Mouse (Mus musculus) heart, embryonic 10.5 days (tissue): ENCODE results near the gene Fahd1. TPM values are rescaled to one million over a fixed set of nuclear protein-coding genes. Genes with fewer than 3 reads are reported as not detected.
A peak's percentile ranks its signal among the peaks of the same experiment; 100 is the strongest.

Experiments used
- DNase-seq: peaks from one replicate; pipeline ENCODE4 v3.0.0-alpha.2; 2017; ENCODE audit warnings: low spot score
- H3K27ac ChIP-seq: fragments of 300-500 bp; sonication (generic); 2 replicates; pipeline ENCODE4 v1.5.1; 2016; ENCODE audit warnings: mild to moderate bottlenecking
- H3K27me3 ChIP-seq: fragments of 300-500 bp; sonication (generic); 2 replicates; pipeline ENCODE4 v1.6.1; 2016; ENCODE audit warnings: mild to moderate bottlenecking; ENCODE audit not compliant: poor library complexity, insufficient read depth, severe bottlenecking
- H3K36me3 ChIP-seq: fragments of 300-500 bp; sonication (generic); 2 replicates; pipeline ENCODE4 v1.6.1; 2016; ENCODE audit warnings: mild to moderate bottlenecking, moderate library complexity
- H3K4me1 ChIP-seq: fragments of 300-500 bp; sonication (generic); 2 replicates; pipeline ENCODE4 v1.6.1; 2016; ENCODE audit warnings: mild to moderate bottlenecking
- H3K4me3 ChIP-seq: fragments of 300-500 bp; sonication (generic); 2 replicates; pipeline ENCODE4 v1.5.1; 2016; ENCODE audit warnings: mild to moderate bottlenecking, moderate library complexity
- H3K9me3 ChIP-seq: fragments of 300-500 bp; sonication (generic); 2 replicates; pipeline ENCODE4 v1.6.1; 2016; ENCODE audit warnings: mild to moderate bottlenecking, moderate library complexity
- WGBS: fragments of 180-500 bp; shearing (Covaris S2); methylation state at CpG from one replicate; pipeline ENCODE4 v1.1.7; 2016; 5-methylcytosine and 5-hydroxymethylcytosine counted together
- polyA plus RNA-seq: library from polyadenylated mRNA; unstranded; fragments of >200 nt; fragmentation: Nextera tagmentation; extraction: Ambion mirVana; gene quantifications from 2 replicates; pipeline ENCODE4 v1.2.1, GENCODE M21; 2016

Gene Fahd1
- polyA plus RNA-seq, 1 experiment from 2014 or later: 31.4 TPM

DNA sequence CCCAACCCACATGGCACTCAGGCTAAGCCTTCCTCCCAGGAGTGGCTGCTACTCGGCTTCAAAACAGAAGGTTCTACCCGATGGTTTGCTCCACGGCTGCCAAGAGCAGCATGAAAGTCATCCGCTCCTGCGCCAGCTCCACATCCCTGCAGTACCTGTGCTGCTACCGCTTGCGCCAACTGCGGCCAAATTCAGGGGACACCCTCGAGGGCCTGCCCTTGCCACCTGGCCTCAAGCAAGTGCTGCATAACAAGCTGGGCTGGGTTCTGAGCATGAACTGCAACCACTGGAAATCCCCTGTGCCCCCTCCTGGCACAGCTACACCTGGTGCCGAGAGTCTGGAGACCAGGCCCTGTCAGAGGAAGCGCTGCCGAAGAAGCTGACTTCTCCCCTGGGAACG lies 41.2 kb upstream of the Fahd1 start:
- Histone ChIP-seq H3K36me3 (peaks cover 50% of the 10 kb centered on the region), H3K4me1 (peaks cover 41% of the 10 kb centered on the region), H3K27ac (no peak overlapping the region), H3K27me3 (no peaks in the 10 kb centered on the region), H3K9me3 (no peaks in the 10 kb centered on the region), H3K4me3 (no peak overlapping the region)
- 90% methylated on average over 13 of the region's 13 CpGs for WGBS
- no peak for DNase-seq

DNA sequence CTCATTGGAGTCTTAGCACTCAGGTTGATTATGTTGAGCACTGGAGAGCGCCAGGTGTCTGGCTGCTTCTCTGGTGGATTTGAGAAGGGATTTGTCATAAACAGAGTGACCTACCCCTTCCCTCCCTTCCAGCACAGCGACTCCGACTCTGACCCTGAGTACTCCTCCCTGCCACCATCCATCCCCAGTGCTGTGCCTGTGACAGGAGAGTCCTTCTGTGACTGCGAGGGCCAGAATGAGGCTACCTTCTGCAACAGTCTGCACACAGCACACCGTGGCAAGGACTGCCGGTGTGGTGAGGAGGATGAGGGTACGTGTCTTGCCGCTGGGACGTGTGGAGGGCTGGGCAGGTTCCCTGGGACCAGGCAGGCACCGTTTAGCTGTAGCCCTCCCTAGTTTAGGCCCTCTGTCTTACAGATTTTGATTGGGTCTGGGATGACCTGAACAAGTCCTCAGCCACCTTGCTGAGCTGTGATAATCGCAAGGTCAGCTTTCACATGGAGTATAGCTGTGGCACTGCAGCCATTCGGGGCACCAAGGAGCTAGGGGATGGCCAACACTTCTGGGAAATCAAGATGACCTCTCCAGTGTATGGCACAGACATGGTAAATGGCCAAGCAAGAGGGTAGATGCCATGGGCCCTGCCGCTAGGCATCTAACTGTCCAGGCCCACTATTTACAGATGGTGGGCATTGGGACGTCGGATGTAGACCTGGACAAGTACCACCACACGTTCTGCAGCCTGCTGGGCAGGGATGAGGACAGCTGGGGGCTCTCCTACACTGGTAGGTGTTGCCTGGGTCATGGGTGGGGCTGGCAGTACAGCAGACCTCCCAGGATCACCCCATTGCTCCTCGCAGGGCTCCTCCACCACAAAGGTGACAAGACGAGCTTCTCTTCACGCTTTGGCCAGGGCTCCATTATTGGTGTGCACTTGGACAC lies 40.3 kb upstream of the Fahd1 start:
- Histone ChIP-seq H3K27me3 (no peaks in the 10 kb centered on the region), H3K4me1 (peaks cover 38% of the 10 kb centered on the region), H3K36me3 (peaks cover 50% of the 10 kb centered on the region), H3K9me3 (no peaks in the 10 kb centered on the region), H3K4me3 (no peak overlapping the region), H3K27ac (no peak overlapping the region)
- WGBS: 87% methylated on average over 19 of the region's 19 CpGs
- DNase-seq: no peak

DNA sequence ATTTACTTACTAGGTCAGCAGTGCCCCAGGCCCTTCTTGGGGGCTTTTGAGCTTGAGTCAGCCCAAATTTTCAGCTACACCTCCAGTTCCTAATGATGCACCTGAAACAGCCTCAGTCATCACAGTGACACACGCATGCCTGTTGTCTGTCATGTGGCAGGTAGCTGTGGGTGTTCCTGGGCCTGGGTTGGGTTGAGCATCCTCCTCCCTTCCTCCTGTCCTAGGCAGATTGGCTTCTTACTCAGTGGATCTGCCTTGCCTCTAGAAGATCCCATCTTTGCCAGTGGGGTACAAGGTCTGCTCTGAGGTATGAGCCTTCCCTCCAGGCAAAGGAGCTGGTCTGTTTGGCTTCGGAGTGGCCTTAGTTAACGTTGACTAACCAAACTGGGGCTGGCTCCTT lies 38.7 kb upstream of the Fahd1 start:
- Histone ChIP-seq H3K36me3 (peaks cover 62% of the 10 kb centered on the region), H3K27me3 (no peaks in the 10 kb centered on the region), H3K27ac (no peak overlapping the region), H3K4me3 (no peak overlapping the region), H3K4me1 (peaks cover 35% of the 10 kb centered on the region), H3K9me3 (no peaks in the 10 kb centered on the region)
- no peak for DNase-seq
- WGBS: 88% methylated on average over 3 of the region's 3 CpGs

DNA sequence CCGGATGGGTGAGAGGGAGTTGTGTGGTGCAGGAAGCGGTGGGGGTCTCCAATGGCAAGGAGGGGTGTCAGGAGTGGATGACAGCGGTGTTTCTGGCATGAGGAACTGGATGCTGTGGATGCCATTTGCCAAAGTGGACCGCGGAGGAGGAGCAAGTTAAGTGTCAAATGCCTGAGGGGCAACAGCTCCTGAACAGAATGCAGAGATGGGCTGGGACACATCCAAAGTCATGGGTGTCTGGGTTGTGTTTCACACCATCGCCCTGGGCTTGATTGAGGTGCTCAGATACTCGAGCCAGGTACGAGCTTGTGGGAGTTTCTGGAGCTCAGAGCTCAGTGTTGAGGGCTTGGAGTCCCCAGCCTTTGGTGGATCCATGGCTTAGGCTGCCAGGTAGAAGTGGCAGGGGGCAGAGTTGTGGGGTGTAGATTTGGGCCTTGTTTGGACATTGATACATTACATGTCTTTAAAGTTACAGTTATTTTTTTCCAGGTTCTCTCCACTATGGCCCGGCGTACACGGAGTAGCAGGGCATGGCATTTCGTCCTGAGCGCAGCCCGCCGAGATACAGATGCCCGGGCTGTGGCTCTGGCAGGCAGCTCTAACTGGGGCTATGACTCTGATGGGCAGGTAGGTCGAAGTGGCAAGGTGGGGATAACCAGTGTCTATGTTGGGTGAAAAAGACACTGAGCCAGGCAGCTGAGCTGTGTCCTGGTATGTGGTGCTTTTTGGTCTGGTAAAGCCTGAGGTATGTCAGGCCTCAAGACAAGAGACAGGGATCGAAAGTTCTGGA lies 37.3 kb upstream of the Fahd1 start:
- DNase-seq: no peak
- H3K4me1 ChIP-seq: peaks cover 30% of the 10 kb centered on the region
- WGBS: 61% methylated on average over 18 of the region's 18 CpGs
- peak overlapping the region; percentile 89; the same call in 1 of the 2 replicates for H3K27ac ChIP-seq
- H3K27me3 ChIP-seq: no peaks in the 10 kb centered on the region
- H3K4me3 ChIP-seq: peak overlapping the region; percentile 87
- H3K36me3 ChIP-seq: peaks cover 64% of the 10 kb centered on the region
- no peaks in the 10 kb centered on the region for H3K9me3 ChIP-seq

DNA sequence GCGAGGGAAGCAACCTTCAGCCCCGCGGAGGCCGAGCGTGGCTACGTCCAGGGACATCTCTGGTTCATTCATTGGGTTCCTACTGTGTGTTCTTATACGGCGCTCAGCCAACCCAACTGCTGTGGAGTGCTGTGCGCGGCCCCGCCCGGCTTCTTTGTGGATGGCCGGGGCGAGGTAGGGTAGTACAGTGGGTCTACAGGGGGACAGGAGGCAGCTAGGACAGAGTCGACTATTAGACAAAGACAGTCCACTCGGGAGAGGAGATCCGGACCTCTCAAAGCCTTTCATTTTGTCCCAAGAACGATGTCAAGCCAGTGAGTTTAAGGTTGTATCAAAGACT lies 36.7 kb upstream of the Fahd1 start:
- Histone ChIP-seq H3K27ac (peak overlapping the region; percentile 89), H3K36me3 (peaks cover 63% of the 10 kb centered on the region), H3K4me3 (peak overlapping the region; percentile 87), H3K9me3 (no peaks in the 10 kb centered on the region), H3K27me3 (no peaks in the 10 kb centered on the region), H3K4me1 (peaks cover 32% of the 10 kb centered on the region)
- no peak for DNase-seq
- under 1% methylated on average over 18 of the region's 18 CpGs for WGBS

DNA sequence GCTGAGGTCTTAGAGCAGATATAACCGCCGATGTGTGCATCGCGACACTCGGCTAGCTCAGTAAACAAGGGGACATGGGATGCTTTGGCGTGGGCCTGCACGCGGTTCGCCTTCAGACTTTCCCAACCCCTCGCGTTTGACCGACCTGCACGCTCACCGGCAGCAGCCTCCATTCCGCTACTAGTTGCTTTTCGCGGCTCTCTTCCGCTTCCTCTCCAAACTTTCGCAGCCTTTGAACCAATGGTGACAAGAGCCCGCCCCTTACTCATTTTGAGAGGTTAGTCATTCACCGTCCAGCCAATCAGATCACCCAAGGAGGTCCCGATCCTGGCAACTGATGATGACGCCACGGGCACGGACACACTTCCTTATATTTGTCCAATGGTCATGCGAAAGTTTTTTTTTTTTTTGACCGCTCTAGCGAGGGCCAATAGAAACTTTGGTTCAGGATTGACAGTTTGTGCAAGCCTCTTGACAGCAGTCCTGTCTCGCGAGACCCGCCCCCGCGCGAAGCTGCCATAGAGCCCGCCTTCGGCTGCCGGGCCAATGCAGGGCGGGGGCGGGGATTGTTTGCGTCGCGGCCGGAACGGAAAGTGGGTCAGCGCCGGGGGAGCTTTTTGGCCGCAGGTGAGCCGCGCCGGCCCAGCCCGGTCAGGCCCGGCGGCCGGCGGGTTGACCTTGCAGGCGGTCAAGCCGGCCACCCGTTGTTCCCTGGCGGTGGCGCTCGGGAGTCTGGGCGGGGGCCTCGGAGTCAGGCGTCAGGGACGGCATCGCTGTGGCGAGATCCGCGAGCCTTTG lies 36.2 kb upstream of the Fahd1 start, which contains the start of the genes Nubp2 and Spsb3:
Gene Nubp2, minus strand, starts transcription at position 216 of the 798 bp plus-strand sequence.
Gene Spsb3, plus strand, starts transcription at position 510 of the 798 bp plus-strand sequence.
- peaks cover 37% of the 10 kb centered on the region for H3K4me1 ChIP-seq
- H3K36me3 ChIP-seq: peaks cover 57% of the 10 kb centered on the region
- peak within 1 kb of the TSS; percentile 87 for H3K4me3 ChIP-seq
- peak; percentile 100 for DNase-seq
- peak within 1 kb of the TSS; percentile 89 for H3K27ac ChIP-seq
- no peaks in the 10 kb centered on the region for H3K9me3 ChIP-seq
- H3K27me3 ChIP-seq: no peaks in the 10 kb centered on the region
- WGBS: under 1% methylated on average over 69 of the region's 69 CpGs

DNA sequence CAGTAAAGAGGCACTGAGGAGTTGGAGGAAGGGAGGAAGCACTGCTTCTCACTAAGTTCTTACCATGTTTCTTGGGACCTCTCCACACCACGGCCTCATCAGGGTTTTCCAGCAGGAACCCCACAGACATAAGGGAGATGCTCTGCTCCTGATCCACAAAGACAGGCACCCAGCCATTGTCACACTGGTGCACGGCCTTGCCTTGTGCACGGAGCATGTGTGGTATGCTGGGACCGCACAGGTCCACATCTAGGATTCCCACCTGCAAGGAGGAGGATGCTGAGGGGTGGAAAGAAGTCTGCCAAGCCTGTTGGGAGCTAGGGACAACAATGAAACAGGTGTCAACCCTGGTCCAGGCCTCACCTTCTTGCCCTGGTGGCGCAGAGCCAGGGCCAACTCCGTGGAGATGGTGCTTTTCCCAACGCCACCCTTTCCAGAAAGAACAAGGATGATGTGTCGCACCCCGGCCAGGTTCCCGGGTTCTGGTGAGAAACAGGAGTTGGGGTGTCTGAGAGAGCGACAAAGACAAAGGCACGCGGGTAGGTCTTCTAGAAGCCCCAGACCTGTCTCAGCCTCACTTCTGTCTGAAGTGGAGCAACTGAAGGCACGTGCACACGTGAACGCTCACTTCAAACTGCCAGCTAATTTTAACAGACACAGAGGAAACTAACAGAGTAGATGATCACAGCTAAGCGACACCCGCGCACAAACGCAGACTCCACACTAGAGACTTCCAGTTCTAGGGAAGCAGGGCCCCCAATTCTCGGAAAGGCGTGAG lies 35.4 kb upstream of the Fahd1 start:
- no peaks in the 10 kb centered on the region for H3K27me3 ChIP-seq
- H3K4me3 ChIP-seq: peak overlapping the region; percentile 87
- 23% methylated on average over 22 of the region's 22 CpGs for WGBS
- DNase-seq: no peak
- peak overlapping the region; percentile 70 for H3K27ac ChIP-seq
- H3K4me1 ChIP-seq: peaks cover 42% of the 10 kb centered on the region
- H3K36me3 ChIP-seq: peaks cover 50% of the 10 kb centered on the region
- H3K9me3 ChIP-seq: no peaks in the 10 kb centered on the region

DNA sequence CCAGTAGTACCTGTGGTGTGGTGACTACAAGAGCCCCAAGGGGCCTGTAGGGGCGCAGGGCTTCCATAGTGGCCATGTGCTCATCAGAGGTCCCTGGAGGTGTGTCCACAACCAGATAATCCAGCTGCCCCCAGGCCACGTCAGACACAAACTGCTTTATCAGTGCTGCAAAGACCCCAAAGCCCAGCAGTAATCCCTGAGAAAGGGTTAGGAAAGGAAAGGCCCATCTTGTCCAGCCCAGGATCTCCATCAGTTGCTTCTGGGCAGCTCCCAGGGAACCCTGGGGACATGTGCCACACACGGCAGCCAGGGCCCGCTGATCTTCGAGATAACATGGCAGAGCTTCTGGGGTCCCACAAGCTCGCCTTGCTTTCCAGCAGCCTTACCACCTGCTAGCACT lies 34.2 kb upstream of the Fahd1 start:
- DNase-seq: no peak
- Histone ChIP-seq H3K27me3 (no peaks in the 10 kb centered on the region), H3K36me3 (peaks cover 40% of the 10 kb centered on the region), H3K27ac (no peak overlapping the region), H3K9me3 (no peaks in the 10 kb centered on the region), H3K4me3 (no peak overlapping the region), H3K4me1 (peaks cover 42% of the 10 kb centered on the region)
- 76% methylated on average over 6 of the region's 6 CpGs for WGBS

DNA sequence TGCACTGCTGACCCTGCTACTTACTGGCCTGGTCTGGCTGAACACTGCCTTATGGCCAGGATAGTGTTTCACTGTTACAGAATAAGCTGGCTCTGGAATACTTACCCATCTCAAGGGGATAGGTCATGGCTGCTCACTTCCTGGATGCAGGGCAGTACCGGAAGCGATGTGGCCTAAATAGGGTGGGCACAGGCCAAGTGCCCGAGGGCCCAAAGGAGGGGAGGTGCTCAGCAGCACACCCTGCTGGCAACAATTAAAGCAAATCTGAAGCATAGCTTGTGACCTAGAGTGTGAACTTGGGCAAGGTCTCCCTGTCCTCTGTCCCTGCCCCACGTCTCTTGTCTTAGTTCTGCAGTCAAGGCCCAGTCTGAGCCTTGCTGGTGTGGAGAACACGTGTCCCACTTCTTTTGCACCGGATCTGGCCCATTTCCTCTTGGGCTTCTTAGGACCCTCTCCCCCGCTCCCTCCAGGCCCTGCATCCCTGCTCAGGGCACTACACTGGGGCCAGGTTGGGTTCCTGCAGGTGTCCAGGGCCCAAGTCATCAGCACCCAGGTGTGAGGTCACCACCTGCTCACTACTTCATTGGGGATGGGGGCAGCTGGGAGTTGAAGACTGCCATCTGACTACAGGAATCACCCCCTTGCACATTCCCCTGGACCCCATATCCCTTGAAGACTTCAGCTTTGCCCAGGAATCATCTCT lies 31.7 kb upstream of the Fahd1 start:
- no peak overlapping the region for H3K4me3 ChIP-seq
- no peaks in the 10 kb centered on the region for H3K27me3 ChIP-seq
- H3K27ac ChIP-seq: no peak overlapping the region
- H3K4me1 ChIP-seq: peaks cover 38% of the 10 kb centered on the region
- H3K36me3 ChIP-seq: peaks cover 31% of the 10 kb centered on the region
- DNase-seq: no peak
- H3K9me3 ChIP-seq: no peaks in the 10 kb centered on the region
- 39% methylated on average over 7 of the region's 7 CpGs for WGBS

DNA sequence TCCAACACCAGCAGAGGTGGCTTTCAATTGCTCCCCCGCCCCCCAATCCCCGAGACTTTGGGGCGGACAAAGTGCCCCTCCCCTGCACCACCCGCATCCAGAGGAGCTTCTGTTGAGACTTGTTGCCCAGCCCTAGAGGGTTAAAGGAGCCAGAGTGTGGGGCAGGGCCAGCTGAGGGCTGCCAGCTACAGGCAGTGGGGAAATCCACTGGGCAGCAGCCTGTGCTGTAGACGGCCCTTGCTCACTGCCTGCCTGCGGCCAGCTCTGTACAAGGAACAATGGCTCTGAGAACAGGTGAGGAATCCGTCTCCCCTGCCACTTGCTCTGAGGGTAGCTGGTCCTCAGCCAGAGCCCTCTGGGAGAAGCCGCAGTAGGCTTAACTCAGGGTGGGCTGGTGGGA lies 28.4 kb upstream of the Fahd1 start:
- 82% methylated on average over 8 of the region's 8 CpGs for WGBS
- DNase-seq: no peak
- Histone ChIP-seq H3K27me3 (no peaks in the 10 kb centered on the region), H3K4me1 (peaks cover 23% of the 10 kb centered on the region), H3K4me3 (no peak overlapping the region), H3K36me3 (peaks cover 16% of the 10 kb centered on the region), H3K27ac (peak overlapping the region; percentile 48; the same call in 1 of the 2 replicates), H3K9me3 (no peaks in the 10 kb centered on the region)

DNA sequence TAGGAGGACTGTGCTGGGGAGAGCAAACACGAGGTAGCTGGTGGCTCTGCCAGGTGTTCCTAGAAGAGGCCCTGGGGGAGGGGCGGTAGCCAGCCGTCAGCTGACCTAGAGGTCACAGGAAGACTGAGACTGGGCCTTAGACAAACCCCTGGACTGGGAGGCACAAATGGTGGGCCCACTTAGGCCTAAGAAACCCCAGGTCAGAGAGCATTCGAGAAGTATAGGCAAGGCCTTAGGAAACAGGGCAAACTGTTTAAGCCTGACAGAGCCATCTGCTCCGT lies 27.9 kb upstream of the Fahd1 start:
- peaks cover 11% of the 10 kb centered on the region for H3K36me3 ChIP-seq
- no peaks in the 10 kb centered on the region for H3K9me3 ChIP-seq
- peak overlapping the region; percentile 48 for H3K27ac ChIP-seq
- no peak for DNase-seq
- no peaks in the 10 kb centered on the region for H3K27me3 ChIP-seq
- H3K4me1 ChIP-seq: peaks cover 23% of the 10 kb centered on the region
- WGBS: 39% methylated on average over 5 of the region's 5 CpGs
- no peak overlapping the region for H3K4me3 ChIP-seq
